8 mouse cellular contexts compared by ENCODE assay signal in genomic region chr19:10688537-10689352, GRCm38 (mm10). TPM values are rescaled to one million over a fixed set of nuclear protein-coding genes. Genes with fewer than 3 reads are reported as not detected.
DNase-seq lines count a peak whose midpoint lies in the region; ATAC-seq and TF ChIP-seq lines count a peak whose summit lies in the region.

TSS of gene Vps37c (plus strand) at chr19:10688735.

- H3K9ac ChIP-seq in kidney, embryonic 15.5 days: peak within 1 kb of the TSS; percentile 80

- peak; percentile 90 for DNase-seq in A20 (ENCODE audit: low read depth, low spot score)
- DNase-seq in heart, embryonic 10.5 days (ENCODE audit: low spot score): peak; percentile 97
- DNase-seq in liver: peak; percentile 97
- DNase-seq in spleen, postnatal 4 days (ENCODE audit: low spot score in 2 of 2): peak; percentile 97 to 99

- no peak for TF ChIP-seq CTCF in bone marrow macrophage, adult 2 months (IDR thresholded peaks at IDR 0.05; ENCODE audit: low read depth, low read length)
- no peak for TF ChIP-seq CTCF in embryonic fibroblast, embryonic 13.5 days (IDR thresholded peaks at IDR 0.05; ENCODE audit: borderline replicate concordance, insufficient read depth, low read length)

- H3K4me1 ChIP-seq in bone marrow macrophage, adult 2 months (ENCODE audit: control insufficient read depth, insufficient read depth, low read length): peaks cover 42% of the 10 kb centered on the region
- H3K4me1 ChIP-seq in embryonic fibroblast, embryonic 13.5 days (ENCODE audit: control insufficient read depth, insufficient read depth, low read length): peaks cover 7% of the 10 kb centered on the region
- peaks cover 35% of the 10 kb centered on the region for H3K4me1 ChIP-seq in heart, embryonic 10.5 days
- H3K4me1 ChIP-seq in kidney, embryonic 15.5 days: peaks cover 28% of the 10 kb centered on the region

- H3K4me3 ChIP-seq in bone marrow macrophage, adult 2 months (ENCODE audit: insufficient read depth, low read length): peak within 1 kb of the TSS; percentile 68
- peak within 1 kb of the TSS; percentile 93 for H3K4me3 ChIP-seq in embryonic fibroblast, embryonic 13.5 days (ENCODE audit: insufficient read depth, low read length)
- H3K4me3 ChIP-seq in heart, embryonic 10.5 days: peak within 1 kb of the TSS; percentile 81
- peak within 1 kb of the TSS; percentile 84 for H3K4me3 ChIP-seq in kidney, embryonic 15.5 days (replicated peaks)

- peak within 1 kb of the TSS; percentile 84 for H3K27ac ChIP-seq in bone marrow macrophage, adult 2 months (ENCODE audit: insufficient read depth, low read depth, low read length)
- H3K27ac ChIP-seq in embryonic fibroblast, embryonic 13.5 days (ENCODE audit: insufficient read depth, low read length): peak within 1 kb of the TSS; percentile 91
- peak within 1 kb of the TSS; percentile 96 for H3K27ac ChIP-seq in heart, embryonic 10.5 days
- H3K27ac ChIP-seq in kidney, embryonic 15.5 days: peak within 1 kb of the TSS; percentile 95

- no peak for TF ChIP-seq POLR2A in bone marrow macrophage, adult 2 months (IDR thresholded peaks at IDR 0.05; ENCODE audit: borderline replicate concordance, low read depth, low read length)
- peak; percentile 83 for TF ChIP-seq POLR2A in embryonic fibroblast, embryonic 13.5 days (IDR thresholded peaks at IDR 0.05; ENCODE audit: low read depth, low read length)

- under 1% methylated on average over 73 of the region's 74 CpGs for whole genome bisulfite sequencing in heart, embryonic 10.5 days
- under 1% methylated on average over 74 of the region's 74 CpGs for WGBS in kidney, embryonic 15.5 days

- peak; percentile 93 for ATAC-seq in kidney, embryonic 15.5 days (replicated peaks; ENCODE audit: low FRiP score)
- ATAC-seq in monocyte, adult 5-6 weeks (replicated peaks; ENCODE audit: insufficient number of reproducible peaks, low FRiP score, low TSS enrichment, poor library complexity, severe bottlenecking): peak; percentile 79

- no peaks in the 10 kb centered on the region for H3K36me3 ChIP-seq in heart, embryonic 10.5 days
- H3K36me3 ChIP-seq in kidney, embryonic 15.5 days: 0 out of 2 replicates have a peak, but pooled peaks cover 3% of the 10 kb centered on the region

- peak within 1 kb of the TSS; percentile 74 for H3K4me2 ChIP-seq in kidney, embryonic 15.5 days

- no peaks in the 10 kb centered on the region for H3K9me3 ChIP-seq in heart, embryonic 10.5 days
- H3K9me3 ChIP-seq in kidney, embryonic 15.5 days (replicated peaks): no peaks in the 10 kb centered on the region

- H3K27me3 ChIP-seq in heart, embryonic 10.5 days (ENCODE audit: insufficient read depth, poor library complexity, severe bottlenecking): no peaks in the 10 kb centered on the region
- H3K27me3 ChIP-seq in kidney, embryonic 15.5 days: no peaks in the 10 kb centered on the region

RNA-seq across cellular contexts. Expression of gene Vps37c, which starts in this region (rescaled TPM):
- polyA plus RNA-seq in bone marrow macrophage, adult 2 months (2012; ENCODE audit: insufficient read depth, insufficient read length, missing spikeins): 39.9 and 41.7 TPM in 2 replicates
- polyA plus RNA-seq in embryonic fibroblast, embryonic 13.5 days (2011; ENCODE audit: insufficient read length, low read depth, missing spikeins): 14.8 and 18.0 TPM in 2 replicates
- 26.5 and 26.7 TPM in 2 replicates for polyA plus RNA-seq in heart, embryonic 10.5 days (2016; fragmentation: Nextera tagmentation; extraction: Ambion mirVana)
- polyA plus RNA-seq in kidney, embryonic 15.5 days (2015; fragmentation: Nextera tagmentation; extraction: Ambion mirVana): 29.7 and 31.7 TPM in 2 replicates
- total RNA-seq in monocyte, adult 5-6 weeks (2017): 7.3 to 22.2 TPM (median 18.7 TPM) in 3 replicates

Comparison
In these comparisons a context has a peak if more than half of its experiments do, and no peak if none do; other contexts are left out.
1. Peak in every context shown above with its lines: DNase-seq, ATAC-seq, H3K4me3 ChIP-seq and H3K27ac ChIP-seq.